Mouse (Mus musculus): Measurements from ENCODE around the gene Ifitm3. TPM values are rescaled to one million over a fixed set of nuclear protein-coding genes. Genes with fewer than 3 reads are reported as not detected.

Ifitm3 gene
- 1,312 TPM for polyA plus RNA-seq (2012; fragmentation: generic; extraction: Trizol)

GRCm38 (mm10) chr7:141010593-141010992, at the start of gene Ifitm3:
TSS of gene Ifitm3 (minus strand) at chr7:141010770.
- Histone ChIP-seq H3ac (ENCODE audit: control insufficient read depth, insufficient read length) (peak within 1 kb of the TSS; percentile 28), H3K36me3 (ENCODE audit: control insufficient read depth, insufficient read depth) (no peaks in the 10 kb centered on the region), H3K4me2 (ENCODE audit: low read depth) (peak within 1 kb of the TSS; percentile 98), H3K79me2 (ENCODE audit: control insufficient read depth, insufficient read depth) (peaks cover 12% of the 10 kb centered on the region), H3K27me3 (ENCODE audit: control insufficient read depth, insufficient read depth, insufficient read length) (no peaks in the 10 kb centered on the region), H3K4me3 (peak within 1 kb of the TSS; percentile 82)
- TF ChIP-seq POLR2AphosphoS2 (IDR thresholded peaks at IDR 0.05; ENCODE audit: insufficient read length, low read depth) (peak; percentile 82), REST (IDR thresholded peaks at IDR 0.05; ENCODE audit: insufficient read depth, insufficient read length) (no peak), POLR2A (IDR thresholded peaks at IDR 0.05; ENCODE audit: insufficient read length, low read depth) (peak; percentile 77), SRF (IDR thresholded peaks at IDR 0.05; ENCODE audit: control insufficient read depth, insufficient read length, low read depth) (no peak)

- H3K27me3 ChIP-seq (ENCODE audit: control insufficient read depth, insufficient read depth, insufficient read length): peaks cover 7% of the 10 kb centered on the region
- H3K36me3 ChIP-seq (ENCODE audit: control insufficient read depth, insufficient read depth): no peaks in the 10 kb centered on the region
- H3ac ChIP-seq (ENCODE audit: control insufficient read depth, insufficient read length): no peak overlapping the region
- no peak for TF ChIP-seq POLR2A (IDR thresholded peaks at IDR 0.05; ENCODE audit: insufficient read length, low read depth)
- TF ChIP-seq MYOG (IDR thresholded peaks at IDR 0.05; ENCODE audit: control insufficient read depth in 1 of 3, insufficient read depth in 1 of 3, insufficient read length in 2 of 3, low read depth in 2 of 3): no peak
- TF ChIP-seq SRF (IDR thresholded peaks at IDR 0.05; ENCODE audit: control insufficient read depth, insufficient read length, low read depth): no peak
- H3K4me3 ChIP-seq: peak overlapping the region; percentile 5
- H3K79me2 ChIP-seq (ENCODE audit: control insufficient read depth, insufficient read depth): no peaks in the 10 kb centered on the region
- H3K4me2 ChIP-seq (ENCODE audit: low read depth): no peak overlapping the region
Observed at GRCm38 (mm10) chr7:141059929-141060328, 49.4 kb upstream of the Ifitm3 start.

- H3K79me2 ChIP-seq (ENCODE audit: control insufficient read depth, insufficient read depth): no peaks in the 10 kb centered on the region
- TF ChIP-seq REST (IDR thresholded peaks at IDR 0.05; ENCODE audit: insufficient read depth, insufficient read length): no peak
- no peak for TF ChIP-seq POLR2AphosphoS2 (IDR thresholded peaks at IDR 0.05; ENCODE audit: insufficient read length, low read depth)
- TF ChIP-seq TCF3 (IDR thresholded peaks at IDR 0.05; ENCODE audit: insufficient read length, low read depth): no peak
- no peak for TF ChIP-seq MAX (IDR thresholded peaks at IDR 0.05; ENCODE audit: low read depth)
- no peak for TF ChIP-seq CEBPB (IDR thresholded peaks at IDR 0.05; ENCODE audit: insufficient read depth, poor library complexity, severe bottlenecking)
- no peak for TF ChIP-seq E2F4 (IDR thresholded peaks at IDR 0.05; ENCODE audit: insufficient read depth)
- TF ChIP-seq POLR2A (IDR thresholded peaks at IDR 0.05; ENCODE audit: insufficient read length, low read depth): no peak
- TF ChIP-seq MYOD1 (IDR thresholded peaks at IDR 0.05; ENCODE audit: control insufficient read depth in 1 of 3, insufficient read length in 2 of 3, low read depth in 2 of 3): no peak
- no peak for TF ChIP-seq MYOG (IDR thresholded peaks at IDR 0.05; ENCODE audit: control insufficient read depth in 1 of 3, insufficient read depth in 1 of 3, insufficient read length in 2 of 3, low read depth in 2 of 3)
- no peak for TF ChIP-seq TCF12 (IDR thresholded peaks at IDR 0.05; ENCODE audit: insufficient read depth, poor library complexity, severe bottlenecking)
- TF ChIP-seq USF1 (IDR thresholded peaks at IDR 0.05; ENCODE audit: low read depth): no peak
- TF ChIP-seq SRF (IDR thresholded peaks at IDR 0.05; ENCODE audit: control insufficient read depth, insufficient read length, low read depth): no peak
- H3ac ChIP-seq (ENCODE audit: control insufficient read depth, insufficient read length): no peak overlapping the region
- H3K4me2 ChIP-seq (ENCODE audit: low read depth): no peak overlapping the region
- H3K36me3 ChIP-seq (ENCODE audit: control insufficient read depth, insufficient read depth): no peaks in the 10 kb centered on the region
- peaks cover 7% of the 10 kb centered on the region for H3K27me3 ChIP-seq (ENCODE audit: control insufficient read depth, insufficient read depth, insufficient read length)
- no peak overlapping the region for H3K4me3 ChIP-seq
Observed at GRCm38 (mm10) chr7:141058601-141059341, 48.2 kb upstream of the Ifitm3 start.

GRCm38 (mm10) chr7:141057541-141057940, 47.0 kb upstream of the Ifitm3 start:
- Histone ChIP-seq H3K79me2 (ENCODE audit: control insufficient read depth, insufficient read depth) (no peaks in the 10 kb centered on the region), H3ac (ENCODE audit: control insufficient read depth, insufficient read length) (no peak overlapping the region), H3K36me3 (ENCODE audit: control insufficient read depth, insufficient read depth) (no peaks in the 10 kb centered on the region), H3K4me2 (ENCODE audit: low read depth) (no peak overlapping the region), H3K27me3 (ENCODE audit: control insufficient read depth, insufficient read depth, insufficient read length) (peaks cover 7% of the 10 kb centered on the region), H3K4me3 (no peak overlapping the region)
- TF ChIP-seq MAX (IDR thresholded peaks at IDR 0.05; ENCODE audit: low read depth) (no peak), USF1 (IDR thresholded peaks at IDR 0.05; ENCODE audit: low read depth) (no peak), TCF12 (IDR thresholded peaks at IDR 0.05; ENCODE audit: insufficient read depth, poor library complexity, severe bottlenecking) (no peak), MYOD1 (IDR thresholded peaks at IDR 0.05; ENCODE audit: control insufficient read depth in 1 of 3, insufficient read length in 2 of 3, low read depth in 2 of 3) (no peak), E2F4 (IDR thresholded peaks at IDR 0.05; ENCODE audit: insufficient read depth) (no peak), CEBPB (IDR thresholded peaks at IDR 0.05; ENCODE audit: insufficient read depth, poor library complexity, severe bottlenecking) (no peak)

- Histone ChIP-seq H3ac (ENCODE audit: control insufficient read depth, insufficient read length) (no peak overlapping the region), H3K79me2 (ENCODE audit: control insufficient read depth, insufficient read depth) (no peaks in the 10 kb centered on the region), H3K36me3 (ENCODE audit: control insufficient read depth, insufficient read depth) (no peaks in the 10 kb centered on the region), H3K4me3 (no peak overlapping the region), H3K27me3 (ENCODE audit: control insufficient read depth, insufficient read depth, insufficient read length) (peaks cover 7% of the 10 kb centered on the region), H3K4me2 (ENCODE audit: low read depth) (no peak overlapping the region)
- TF ChIP-seq POLR2A (IDR thresholded peaks at IDR 0.05; ENCODE audit: insufficient read length, low read depth) (no peak), MYOG (IDR thresholded peaks at IDR 0.05; ENCODE audit: control insufficient read depth in 1 of 3, insufficient read depth in 1 of 3, insufficient read length in 2 of 3, low read depth in 2 of 3) (no peak), MYOD1 (IDR thresholded peaks at IDR 0.05; ENCODE audit: control insufficient read depth in 1 of 3, insufficient read length in 2 of 3, low read depth in 2 of 3) (no peak), SRF (IDR thresholded peaks at IDR 0.05; ENCODE audit: control insufficient read depth, insufficient read length, low read depth) (no peak), USF1 (IDR thresholded peaks at IDR 0.05; ENCODE audit: low read depth) (no peak), TCF12 (IDR thresholded peaks at IDR 0.05; ENCODE audit: insufficient read depth, poor library complexity, severe bottlenecking) (no peak), REST (IDR thresholded peaks at IDR 0.05; ENCODE audit: insufficient read depth, insufficient read length) (no peak), MAX (IDR thresholded peaks at IDR 0.05; ENCODE audit: low read depth) (no peak), E2F4 (IDR thresholded peaks at IDR 0.05; ENCODE audit: insufficient read depth) (no peak), POLR2AphosphoS2 (IDR thresholded peaks at IDR 0.05; ENCODE audit: insufficient read length, low read depth) (no peak), TCF3 (IDR thresholded peaks at IDR 0.05; ENCODE audit: insufficient read length, low read depth) (no peak), CEBPB (IDR thresholded peaks at IDR 0.05; ENCODE audit: insufficient read depth, poor library complexity, severe bottlenecking) (no peak)
Observed at GRCm38 (mm10) chr7:141056976-141057375, 46.4 kb upstream of the Ifitm3 start.

Measured in myocyte (in vitro differentiated cells).